Mouse (Mus musculus) left cerebral cortex, postnatal 10 days (tissue): ENCODE data around the gene Tln1. TPM values are rescaled to one million over a fixed set of nuclear protein-coding genes. Genes with fewer than 3 reads are reported as not detected.

ENCODE experiments used
- DNase-seq, 2 experiments: peaks; one replicate each; pipeline ENCODE4 v3.0.0; 2021 to 2022; ENCODE audit warnings: low spot score in 2 of 2, mixed read lengths in 1 of 2; ENCODE audit errors: extremely low spot score in 1 of 2
- intact Hi-C: fragments of 180-260 bp; cut with DNase I; formaldehyde crosslinking; loops from one replicate; pipeline ENCODE4 v1.15.1; 2025
- total RNA-seq, 2 experiments: library from RNA; stranded (reverse); gene quantifications; 2 replicates each; pipeline ENCODE4 v1.2.3; 2021

Tln1 gene
- total RNA-seq, 2 experiments from 2014 or later = 48.7 to 55.3 TPM

DNA sequence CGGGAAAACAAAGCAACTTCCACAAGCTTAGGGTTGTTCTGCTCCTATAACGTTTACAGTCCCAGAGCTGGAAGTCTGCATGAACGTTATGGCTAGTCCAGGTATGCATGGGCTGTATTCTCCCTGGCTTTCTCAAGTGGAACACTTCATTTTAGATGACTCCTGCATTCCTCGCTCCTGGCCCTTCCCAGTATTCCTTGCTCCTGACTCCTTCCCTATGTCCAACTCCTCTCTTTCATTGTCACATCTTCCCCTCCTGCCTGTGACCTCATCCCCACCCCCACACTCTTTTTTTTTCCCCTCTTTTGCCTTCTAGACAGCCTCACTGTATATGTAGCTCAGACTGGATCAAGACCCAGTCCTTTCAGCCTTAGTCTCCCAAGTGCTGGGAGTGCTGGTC is 48.7 kb downstream of the Tln1 start:
- no peak for DNase-seq
- intact Hi-C loops = no loop called here

DNA sequence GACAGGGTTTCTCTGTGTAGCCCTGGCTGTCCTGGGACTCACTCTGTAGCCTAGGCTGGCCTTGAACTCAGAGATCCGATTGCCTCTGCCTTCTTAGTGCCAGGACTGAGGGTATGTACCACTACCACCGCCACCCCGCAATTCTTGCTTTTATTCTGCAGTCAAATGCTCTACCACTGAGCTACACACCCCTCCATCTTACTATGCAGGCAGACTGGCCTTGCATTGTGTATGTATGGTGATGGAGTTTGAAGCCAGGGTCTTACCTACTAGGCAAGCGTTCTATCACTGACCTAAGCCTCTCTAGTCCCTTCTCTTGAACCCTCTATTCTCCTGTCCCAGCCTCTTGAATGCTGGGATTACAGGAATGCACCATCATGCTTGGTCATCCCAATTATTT is 49.2 kb downstream of the Tln1 start:
- DNase-seq = no peak

DNA sequence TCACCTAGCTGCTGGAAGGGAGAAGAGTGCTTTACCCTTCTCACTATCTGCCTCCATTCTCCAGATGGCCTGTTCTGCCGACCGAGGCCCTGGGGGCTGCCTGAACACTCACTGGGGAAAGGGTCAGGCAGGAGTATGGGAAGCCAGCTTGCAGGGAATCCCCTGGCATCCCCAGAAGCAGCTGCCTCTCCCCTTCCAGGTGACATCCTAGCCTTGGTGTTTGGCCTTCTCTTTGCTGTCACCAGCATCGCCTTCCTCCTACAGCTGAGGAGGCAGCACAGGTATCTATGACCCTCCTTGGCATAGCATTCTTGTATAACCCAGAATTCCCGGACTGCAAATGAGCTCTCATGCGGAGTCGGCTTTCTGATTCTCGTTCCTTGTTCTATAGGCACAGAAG is 49.8 kb downstream of the Tln1 start:
- intact Hi-C loops = no loop called here
- DNase-seq = no peak

More for the DNA sequence above, 49.2 kb downstream of the Tln1 start:
- intact Hi-C loops = no loop called here

DNA sequence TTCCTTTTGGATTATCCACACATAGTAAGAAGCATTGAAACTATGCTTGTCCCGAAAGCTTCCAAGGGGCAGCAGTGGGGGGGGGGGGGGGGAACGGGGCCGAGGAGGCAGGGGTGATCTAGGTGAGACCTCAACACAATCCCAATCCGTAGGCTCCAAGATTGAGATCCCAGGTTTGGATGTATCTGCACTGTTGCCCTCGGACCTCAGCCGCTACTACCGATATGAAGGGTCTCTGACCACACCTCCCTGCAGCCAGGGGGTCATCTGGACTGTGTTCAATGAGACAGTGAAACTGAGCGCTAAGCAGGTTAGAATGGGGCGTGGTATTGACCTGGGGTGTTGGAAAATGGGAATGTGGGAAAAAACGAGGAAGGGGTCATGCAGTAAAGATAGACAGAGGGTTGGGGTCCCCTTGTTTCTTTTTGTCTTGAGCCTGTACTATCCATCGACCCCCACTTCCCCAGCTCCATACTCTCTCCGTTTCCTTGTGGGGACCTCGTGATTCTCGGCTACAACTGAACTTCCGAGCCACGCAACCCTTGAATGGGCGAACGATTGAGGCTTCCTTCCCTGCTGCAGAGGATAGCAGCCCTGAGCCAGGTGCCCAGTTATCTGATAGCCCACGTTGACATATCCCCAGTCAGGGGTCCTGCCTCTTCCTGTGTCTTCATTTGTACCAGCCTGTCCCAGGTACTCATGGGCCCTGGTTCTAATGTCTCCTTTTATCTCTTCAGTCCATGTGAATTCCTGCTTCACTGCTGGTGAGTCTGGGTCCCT is 50.6 kb downstream of the Tln1 start:
- DNase-seq = no peak
- intact Hi-C loops = no loop called here

DNA sequence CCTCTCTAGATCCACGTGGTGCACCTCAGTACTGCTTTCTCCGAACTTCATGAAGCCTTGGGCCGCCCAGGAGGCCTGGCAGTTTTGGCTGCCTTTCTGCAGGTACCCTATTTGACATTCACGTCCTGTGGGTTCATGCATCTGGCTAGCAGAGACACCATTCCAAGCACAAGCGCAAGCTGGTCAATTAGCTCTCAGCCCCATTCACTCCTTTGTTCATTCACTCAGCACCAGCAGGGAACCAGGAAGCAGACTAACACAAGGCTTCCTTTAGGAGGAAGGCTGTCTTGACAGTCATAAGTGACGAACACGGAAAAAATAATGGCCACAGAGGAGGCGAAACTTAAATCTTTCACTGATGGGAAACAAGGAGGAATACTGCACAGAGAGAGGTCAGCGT is 53.4 kb downstream of the Tln1 start:
- intact Hi-C loops = no loop called here
- DNase-seq = no peak

DNA sequence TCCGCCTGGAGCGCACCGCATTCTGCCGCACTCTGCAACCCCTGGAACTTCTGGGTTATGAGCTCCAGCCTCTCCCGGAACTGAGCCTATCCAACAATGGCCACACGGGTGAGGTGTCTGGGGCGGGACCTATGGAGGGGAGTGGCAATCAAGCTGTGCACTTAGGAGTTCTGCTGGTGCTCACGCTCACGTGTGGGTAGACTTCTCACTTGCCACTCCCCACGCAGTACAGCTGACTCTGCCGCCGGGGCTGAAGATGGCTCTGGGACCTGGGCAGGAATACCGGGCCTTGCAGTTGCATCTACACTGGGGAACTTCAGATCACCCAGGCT is 53.9 kb downstream of the Tln1 start:
- peak in 1 of 2 experiments; percentile 50 for DNase-seq
- intact Hi-C loops = no loop called here

DNA sequence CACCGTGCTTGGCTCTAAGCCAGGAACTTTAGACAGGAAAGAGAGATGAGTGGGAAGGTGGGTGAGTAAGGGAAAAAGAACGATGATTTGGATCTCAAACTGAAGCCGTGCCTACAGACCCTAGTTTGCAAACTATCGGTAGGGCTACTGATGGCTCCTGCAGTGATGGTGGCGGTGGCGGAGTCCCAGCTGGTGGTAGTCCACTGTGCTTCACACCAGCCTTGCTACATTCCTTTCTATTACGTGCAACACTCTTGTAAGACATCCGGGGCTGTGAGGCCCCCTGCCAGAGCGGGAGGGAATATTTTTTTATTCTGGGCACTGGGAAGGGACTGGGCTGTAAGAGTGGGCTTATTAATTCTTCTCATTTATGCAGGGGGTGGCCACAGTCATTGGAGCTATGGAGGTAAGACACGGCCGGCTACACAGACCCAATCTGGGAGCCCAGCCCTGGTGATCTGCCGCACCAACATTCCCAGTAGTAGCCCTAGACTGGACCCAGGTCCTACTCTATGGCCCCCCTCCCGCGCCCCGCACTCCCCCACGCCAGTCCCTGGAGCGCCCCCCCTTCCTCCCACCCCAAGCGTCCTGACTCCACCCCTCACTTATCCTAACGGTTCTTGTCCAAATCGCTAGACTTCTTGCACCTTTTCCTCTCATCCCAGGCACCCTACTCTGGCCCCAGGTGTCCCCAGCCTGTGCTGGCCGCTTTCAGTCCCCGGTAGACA is 54.4 kb downstream of the Tln1 start:
- intact Hi-C loops = no loop called here
- DNase-seq = no peak

DNA sequence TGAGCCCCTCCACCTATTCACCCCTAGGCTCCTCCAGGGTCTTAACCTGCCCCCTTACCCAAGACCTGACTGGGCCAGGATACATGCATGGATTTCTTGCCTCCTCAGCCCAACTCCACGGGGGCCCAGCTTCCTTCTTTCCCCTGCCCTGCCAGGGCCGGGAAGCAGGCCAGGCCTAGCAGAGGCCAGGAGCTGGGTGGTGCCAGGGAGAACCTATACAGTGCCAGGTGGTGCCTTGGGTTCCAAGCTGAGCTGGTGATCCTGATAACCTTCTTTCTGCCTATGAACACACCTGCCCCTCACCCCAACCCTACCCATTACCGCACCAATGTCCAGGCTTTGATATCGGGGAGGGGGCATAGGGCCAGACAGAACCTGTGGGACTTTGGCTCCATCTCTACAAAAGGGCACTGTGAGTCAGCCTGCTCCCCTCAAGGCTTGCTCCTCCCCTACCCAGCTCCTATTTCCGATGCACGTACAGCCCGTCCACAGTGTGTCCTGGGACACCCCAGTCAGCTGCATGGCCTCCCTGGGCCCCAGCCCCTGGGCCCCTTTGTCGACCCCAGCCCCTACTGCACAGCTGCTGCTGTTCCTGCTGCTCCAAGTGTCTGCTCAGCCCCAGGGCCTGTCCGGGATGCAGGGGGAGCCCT is 55.8 kb downstream of the Tln1 start, which contains the start of gene Car9:
Gene Car9 (plus strand): TSS at position 431 of the 650 bp plus-strand sequence.
- DNase-seq = no peak
- intact Hi-C loops = no loop called here

DNA sequence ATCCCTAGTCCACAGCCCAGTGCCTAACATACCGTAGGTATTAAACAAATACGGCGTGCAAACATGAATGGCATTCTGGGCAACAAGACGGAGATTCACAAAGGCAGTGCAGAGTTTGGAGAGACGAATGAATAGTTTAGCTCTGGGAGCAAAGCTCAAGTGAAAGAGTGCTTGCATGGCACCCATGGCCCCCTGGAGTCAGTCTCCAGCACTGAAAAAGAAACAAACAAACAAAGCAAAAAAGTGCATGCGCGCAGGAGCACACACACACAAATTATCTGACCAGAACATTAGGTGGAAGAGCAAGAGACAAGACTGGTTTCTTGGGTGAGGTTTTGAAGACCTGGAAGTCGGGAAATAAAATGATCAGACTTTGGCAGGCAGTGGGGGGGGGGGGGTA is 56.4 kb downstream of the Tln1 start:
- intact Hi-C loops = no loop called here
- no peak for DNase-seq

DNA sequence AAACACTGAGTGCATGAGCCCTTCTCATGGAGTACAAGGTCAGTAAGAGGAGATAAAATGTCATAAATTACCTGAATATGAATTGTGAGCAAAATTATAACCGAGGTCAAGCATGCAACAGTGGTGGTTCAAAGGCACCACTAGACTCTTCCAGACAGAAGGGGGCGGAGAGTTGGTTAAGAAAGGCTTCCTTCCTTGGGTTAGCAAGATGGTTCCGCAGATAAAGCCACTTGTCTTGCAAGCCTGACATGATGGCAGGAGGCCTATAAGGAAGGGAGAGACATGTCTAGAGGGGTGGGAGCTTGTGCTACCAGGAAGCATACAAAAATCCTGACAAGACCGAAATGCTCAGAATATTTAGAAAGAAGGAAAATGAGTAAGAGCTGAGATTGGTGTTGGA is 58.2 kb downstream of the Tln1 start:
- intact Hi-C loops = no loop called here

DNA sequence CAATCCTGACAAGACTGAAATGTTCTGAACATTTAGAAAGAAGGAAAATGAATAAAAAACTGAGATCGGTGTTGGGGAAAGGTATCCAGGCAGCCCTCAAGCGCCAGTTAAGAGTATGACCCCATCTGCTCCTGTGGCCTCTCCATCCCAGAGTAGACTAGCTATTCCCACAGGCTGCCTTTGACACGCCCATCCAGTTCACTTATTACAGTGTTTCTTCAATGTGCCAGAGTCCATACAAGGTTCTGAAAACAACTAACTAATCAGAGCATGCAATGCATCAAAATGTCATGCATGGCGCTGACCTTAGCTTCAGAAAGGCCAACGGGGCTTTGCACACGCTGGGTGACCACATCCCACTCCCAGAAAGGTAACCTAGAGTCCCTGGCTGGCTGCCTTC is 59.0 kb downstream of the Tln1 start:
- DNase-seq = no peak
- intact Hi-C loops = no loop called here

More for the DNA sequence above, 58.2 kb downstream of the Tln1 start:
- DNase-seq = no peak

DNA sequence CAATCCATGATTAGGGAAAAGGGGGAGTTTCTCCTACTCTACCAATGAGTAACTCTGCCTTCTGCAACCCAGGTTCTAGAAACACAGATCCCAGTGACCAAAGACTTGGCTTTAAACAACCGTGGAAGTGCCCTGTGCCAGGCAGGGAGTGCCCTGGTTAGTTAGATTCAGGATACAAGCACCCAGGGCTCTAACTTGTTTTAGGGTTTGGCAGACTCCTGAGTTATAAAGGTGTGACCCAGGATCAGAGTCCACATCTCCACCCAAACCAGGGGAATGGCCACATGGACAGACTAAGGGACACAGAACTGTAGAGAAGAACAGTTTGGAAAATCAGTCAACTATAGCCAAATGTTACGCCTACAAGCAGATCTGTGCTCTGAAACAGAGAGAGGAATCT is 59.5 kb downstream of the Tln1 start:
- intact Hi-C loops = no loop called here
- DNase-seq = no peak

DNA sequence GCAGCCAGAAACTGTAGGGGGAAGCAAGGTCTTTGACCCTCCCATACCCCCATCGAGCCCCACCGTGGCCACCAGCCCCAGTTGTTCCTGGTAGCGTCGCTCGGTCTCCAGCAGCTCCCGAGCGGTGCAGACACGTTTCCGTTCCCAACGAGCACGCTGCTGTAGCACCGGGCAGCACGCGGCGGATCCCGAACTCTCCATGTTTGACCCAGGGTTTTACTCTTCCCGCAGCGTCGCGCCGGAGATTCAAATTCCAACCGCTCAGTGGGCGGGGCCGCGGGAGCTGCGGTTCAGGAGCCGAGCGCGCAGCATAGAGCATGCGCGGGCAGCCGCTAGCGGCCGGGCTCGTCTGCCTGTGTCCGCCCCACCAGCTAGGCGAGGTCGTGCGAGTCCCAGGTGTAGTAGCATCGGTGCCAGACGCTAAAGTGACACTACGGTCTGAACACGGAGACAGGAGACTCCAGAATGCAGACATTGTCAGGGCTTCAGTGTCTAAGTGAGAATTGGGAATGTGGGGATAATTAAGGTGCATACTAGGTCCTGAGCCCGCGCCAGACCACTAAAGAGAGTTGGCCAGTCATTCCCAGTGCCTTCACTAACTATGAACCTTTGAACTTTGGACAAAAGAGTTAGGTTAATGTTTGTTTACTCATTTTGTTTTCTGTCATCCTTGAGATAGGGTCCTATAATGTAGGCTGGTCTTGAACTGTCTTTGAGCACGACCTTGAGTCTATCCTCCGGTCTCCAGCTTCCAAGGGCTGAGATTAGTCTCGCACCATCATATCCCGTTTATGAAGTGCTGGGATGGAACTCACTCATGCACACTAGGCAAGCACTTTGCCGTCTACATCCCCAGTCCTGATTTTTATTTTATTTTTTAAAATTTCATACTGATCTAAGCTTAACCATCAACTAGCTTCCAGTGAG is 62.8 kb downstream of the Tln1 start, which contains the start of gene Arhgef39:
Gene Arhgef39 (minus strand): TSS at position 289 of the 927 bp plus-strand sequence.
- peak; percentile 59 to 91 for DNase-seq
- intact Hi-C loops = no loop called here

DNA sequence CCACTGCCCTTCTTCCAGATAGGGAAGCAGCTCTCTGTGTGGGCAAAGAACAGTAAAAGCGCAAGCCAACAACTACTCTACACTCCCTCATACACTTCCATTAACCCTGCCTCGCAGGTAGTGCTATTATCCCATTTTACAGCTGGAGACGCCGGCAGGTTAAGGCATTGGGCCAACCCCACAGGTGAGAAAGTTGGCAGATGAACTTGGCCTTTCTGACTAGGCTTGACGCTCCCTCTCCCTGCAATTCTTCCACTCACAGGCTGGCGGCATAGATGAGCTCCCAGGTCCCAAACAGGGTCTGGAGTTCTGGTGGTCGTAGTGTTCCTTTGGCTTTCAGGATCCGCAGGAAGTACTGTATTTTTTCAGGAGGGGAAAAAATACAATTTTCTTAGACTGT is 63.5 kb downstream of the Tln1 start:
- intact Hi-C loops = no loop called here
- DNase-seq = no peak

DNA sequence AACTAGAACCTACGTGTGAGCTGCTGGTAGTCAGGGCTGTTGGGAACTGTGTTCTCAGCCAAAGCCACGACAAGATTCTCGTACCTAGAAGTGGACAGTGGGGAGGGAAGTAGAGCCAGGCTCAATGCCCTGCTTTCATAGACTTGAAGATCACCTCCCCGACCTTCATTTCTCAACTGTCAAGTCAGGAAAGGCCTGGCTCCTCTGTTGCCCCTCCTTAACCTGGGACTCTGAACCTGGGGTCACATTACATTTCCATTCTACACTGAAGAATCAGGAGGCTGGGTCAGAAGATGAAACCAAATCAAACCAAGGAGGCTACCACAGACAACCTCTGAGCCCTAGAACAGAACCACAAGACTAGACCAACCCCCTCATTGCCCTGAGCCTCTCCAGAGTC is 64.5 kb downstream of the Tln1 start:
- intact Hi-C loops = no loop called here
- no peak for DNase-seq

DNA sequence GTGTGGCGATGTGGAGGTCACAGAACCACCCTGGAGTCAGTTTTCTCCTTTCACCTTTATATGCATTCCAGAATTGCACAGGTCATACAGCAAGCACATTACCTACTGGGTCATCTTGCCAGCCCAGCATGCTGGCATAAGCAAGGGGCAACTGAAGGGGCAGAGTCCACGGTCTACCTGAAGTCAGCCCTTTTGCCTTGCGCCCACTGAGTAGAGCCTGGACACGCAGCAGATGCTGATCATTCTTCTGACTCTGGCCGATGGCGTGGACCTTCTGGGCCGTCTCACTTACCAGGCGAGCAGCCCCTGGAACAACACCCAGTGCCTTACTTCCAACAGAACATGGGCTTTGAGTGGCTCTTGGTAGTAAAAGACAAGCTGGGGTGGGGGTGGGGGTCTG is 65.1 kb downstream of the Tln1 start:
- intact Hi-C loops = no loop called here
- DNase-seq = no peak

DNA sequence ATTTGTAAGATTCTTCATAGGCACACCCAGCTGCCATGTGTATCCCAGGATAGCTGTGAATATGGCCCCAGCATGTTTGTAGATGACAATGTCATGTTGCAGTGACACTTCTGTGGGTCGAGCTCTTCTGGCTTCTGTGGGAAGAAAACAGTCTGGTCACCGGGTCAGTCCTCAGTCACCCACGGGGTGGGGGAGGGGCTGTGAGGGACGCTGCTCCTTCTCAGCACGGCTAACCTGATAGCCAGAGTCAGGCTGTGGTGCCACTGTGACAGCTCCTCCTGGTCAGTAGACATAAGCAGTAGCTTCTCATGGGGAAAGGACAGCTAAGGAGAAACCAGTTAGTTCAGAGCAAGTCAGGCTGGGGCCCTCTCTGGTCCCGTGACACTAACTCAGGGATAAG is 65.9 kb downstream of the Tln1 start:
- DNase-seq = no peak
- intact Hi-C loops = no loop called here

DNA sequence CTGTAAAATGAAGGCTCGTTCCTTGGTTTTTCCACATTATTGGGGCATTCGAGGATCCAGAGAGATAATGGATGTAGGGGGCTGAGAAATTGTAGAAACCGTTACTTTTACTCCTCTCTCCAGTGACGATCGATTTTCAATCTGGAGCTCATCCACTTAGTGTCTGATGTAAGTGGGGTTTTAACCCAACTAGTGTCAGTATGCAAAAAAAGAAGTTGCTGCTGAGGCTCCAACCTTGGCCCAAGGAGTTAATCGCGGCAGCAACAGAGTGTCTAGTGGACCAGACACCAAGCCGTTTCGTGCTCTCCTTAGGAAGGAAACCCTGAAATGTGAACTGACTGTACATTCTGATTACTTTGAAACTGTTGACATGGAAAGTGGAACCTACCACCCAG is 68.6 kb downstream of the Tln1 start:
- intact Hi-C loops = loop anchor here (5.0 kb wide), 2 partner anchors 33 to 63 kb away; no protein-coding TSS in a partner anchor
- DNase-seq = no peak
